Mouse (Mus musculus) midbrain, embryonic 12.5 days (tissue): Measurements from ENCODE around the gene Fut11. TPM values are rescaled to one million over a fixed set of nuclear protein-coding genes. Genes with fewer than 3 reads are reported as not detected.

Experiments
- ATAC-seq: fragments of 200-750 bp; cut with Nextera tagmentation; 2 replicates; pipeline ENCODE4 v1.8.0; 2017; ENCODE audit warnings: low read depth, moderate TSS enrichment, moderate library complexity; ENCODE audit not compliant: low FRiP score
- H3K27ac ChIP-seq: fragments of 300-500 bp; sonication (generic); replicated peaks from 2 replicates; pipeline ENCODE4 v1.5.1; 2016; ENCODE audit warnings: mild to moderate bottlenecking
- H3K27me3 ChIP-seq: fragments of 300-500 bp; sonication (generic); 2 replicates; pipeline ENCODE4 v1.6.1; 2016; ENCODE audit warnings: mild to moderate bottlenecking
- H3K36me3 ChIP-seq: fragments of 300-500 bp; sonication (generic); 2 replicates; pipeline ENCODE4 v1.6.1; 2016
- H3K4me1 ChIP-seq: fragments of 300-500 bp; sonication (generic); 2 replicates; pipeline ENCODE4 v1.6.1; 2016
- H3K4me2 ChIP-seq: fragments of 300-500 bp; sonication (generic); replicated peaks from 2 replicates; pipeline ENCODE4 v1.6.1; 2016; ENCODE audit warnings: mild to moderate bottlenecking, moderate library complexity
- H3K4me3 ChIP-seq: fragments of 300-500 bp; sonication (generic); 2 replicates; pipeline ENCODE4 v1.5.1; 2016; ENCODE audit warnings: mild to moderate bottlenecking
- H3K9ac ChIP-seq: fragments of 300-500 bp; sonication (generic); replicated peaks from 2 replicates; pipeline ENCODE4 v1.6.1; 2016; ENCODE audit warnings: mild to moderate bottlenecking, moderate library complexity
- H3K9me3 ChIP-seq: fragments of 300-500 bp; sonication (generic); 2 replicates; pipeline ENCODE4 v1.6.1; 2016; ENCODE audit warnings: mild to moderate bottlenecking
- WGBS: fragments of 180-500 bp; shearing (Covaris S2); methylation state at CpG from one replicate; pipeline ENCODE4 v1.1.7; 2016; 5-methylcytosine and 5-hydroxymethylcytosine counted together
- polyA plus RNA-seq: library from polyadenylated mRNA; unstranded; fragments of >200 nt; fragmentation: Nextera tagmentation; extraction: Ambion mirVana; gene quantifications from 2 replicates; pipeline ENCODE4 v1.2.1, GENCODE M21; 2016

The Fut11 gene
- 26.8 and 27.0 TPM in 2 replicates for polyA plus RNA-seq

- no peaks in the 10 kb centered on the region for H3K9me3 ChIP-seq
- peak within 1 kb of the TSS; percentile 91 for H3K9ac ChIP-seq
- peaks cover 45% of the 10 kb centered on the region for H3K4me1 ChIP-seq
- WGBS = under 1% methylated on average over 111 of the region's 111 CpGs
- no peaks in the 10 kb centered on the region for H3K27me3 ChIP-seq
- H3K27ac ChIP-seq = peak within 1 kb of the TSS; percentile 97
- peak within 1 kb of the TSS; percentile 90 for H3K4me3 ChIP-seq
- ATAC-seq = peak; percentile 94
- peaks cover 43% of the 10 kb centered on the region for H3K36me3 ChIP-seq
- peak within 1 kb of the TSS; percentile 87 for H3K4me2 ChIP-seq
These were observed at the start of gene Fut11 for GRCm38 (mm10) chr14:20694884-20695760. Gene Fut11, plus strand, starts transcription at chr14:20694968.

GRCm38 (mm10) chr14:20645547-20645946 lies 49.2 kb upstream of the Fut11 start:
- H3K27ac ChIP-seq = no peak overlapping the region
- WGBS = 32% methylated on average over 3 of the region's 3 CpGs
- H3K4me3 ChIP-seq = no peak overlapping the region
- H3K9ac ChIP-seq = no peak overlapping the region
- 0 out of 2 replicates have a peak, but pooled peaks cover 8% of the 10 kb centered on the region for H3K4me1 ChIP-seq
- H3K27me3 ChIP-seq = no peaks in the 10 kb centered on the region
- no peaks in the 10 kb centered on the region for H3K9me3 ChIP-seq
- ATAC-seq = no peak
- no peaks in the 10 kb centered on the region for H3K36me3 ChIP-seq
- no peak overlapping the region for H3K4me2 ChIP-seq

GRCm38 (mm10) chr14:20646381-20646780 lies 48.4 kb upstream of the Fut11 start:
- Histone ChIP-seq H3K9me3 (no peaks in the 10 kb centered on the region), H3K27me3 (no peaks in the 10 kb centered on the region), H3K9ac (no peak overlapping the region), H3K4me2 (no peak overlapping the region), H3K4me1 (0 out of 2 replicates have a peak, but pooled peaks cover 8% of the 10 kb centered on the region), H3K4me3 (no peak overlapping the region), H3K36me3 (no peaks in the 10 kb centered on the region), H3K27ac (no peak overlapping the region)
- ATAC-seq = no peak

- Histone ChIP-seq H3K36me3 (no peaks in the 10 kb centered on the region), H3K4me3 (no peak overlapping the region), H3K27ac (no peak overlapping the region), H3K4me1 (no peaks in the 10 kb centered on the region), H3K9ac (no peak overlapping the region), H3K27me3 (no peaks in the 10 kb centered on the region), H3K4me2 (no peak overlapping the region), H3K9me3 (no peaks in the 10 kb centered on the region)
- no peak for ATAC-seq
- WGBS = 75% methylated on average over 2 of the region's 2 CpGs
These were observed 43.8 kb upstream of the Fut11 start for GRCm38 (mm10) chr14:20651000-20651399.

GRCm38 (mm10) chr14:20651722-20652256 lies 43.0 kb upstream of the Fut11 start:
- Histone ChIP-seq H3K4me1 (no peaks in the 10 kb centered on the region), H3K4me2 (no peak overlapping the region), H3K4me3 (no peak overlapping the region), H3K9ac (no peak overlapping the region), H3K27ac (no peak overlapping the region), H3K36me3 (no peaks in the 10 kb centered on the region), H3K27me3 (no peaks in the 10 kb centered on the region; the same call in 1 of the 2 replicates), H3K9me3 (no peaks in the 10 kb centered on the region)
- ATAC-seq = no peak
- 68% methylated on average over 4 of the region's 4 CpGs for WGBS

- no peak for ATAC-seq
- no peak overlapping the region for H3K27ac ChIP-seq
- H3K9me3 ChIP-seq = no peaks in the 10 kb centered on the region
- no peak overlapping the region for H3K4me2 ChIP-seq
- H3K9ac ChIP-seq = no peak overlapping the region
- no peaks in the 10 kb centered on the region; the same call in 1 of the 2 replicates for H3K27me3 ChIP-seq
- H3K36me3 ChIP-seq = no peaks in the 10 kb centered on the region
- WGBS = 84% methylated on average over 9 of the region's 9 CpGs
- no peaks in the 10 kb centered on the region for H3K4me1 ChIP-seq
- no peak overlapping the region for H3K4me3 ChIP-seq
These were observed 39.9 kb upstream of the Fut11 start for GRCm38 (mm10) chr14:20654690-20655421.

- Histone ChIP-seq H3K9ac (no peak overlapping the region), H3K36me3 (no peaks in the 10 kb centered on the region), H3K9me3 (no peaks in the 10 kb centered on the region), H3K4me3 (no peak overlapping the region), H3K27me3 (no peaks in the 10 kb centered on the region; the same call in 1 of the 2 replicates), H3K4me1 (peaks cover 3% of the 10 kb centered on the region; the same call in 1 of the 2 replicates), H3K4me2 (no peak overlapping the region), H3K27ac (no peak overlapping the region)
- WGBS = 81% methylated on average over 9 of the region's 9 CpGs
- no peak for ATAC-seq
These were observed 39.0 kb upstream of the Fut11 start for GRCm38 (mm10) chr14:20655731-20656130.

- Histone ChIP-seq H3K4me1 (peaks cover 4% of the 10 kb centered on the region), H3K9me3 (no peaks in the 10 kb centered on the region), H3K27ac (no peak within 1 kb of the TSS), H3K4me2 (no peak within 1 kb of the TSS), H3K9ac (no peak within 1 kb of the TSS), H3K36me3 (no peaks in the 10 kb centered on the region), H3K4me3 (no peak within 1 kb of the TSS), H3K27me3 (no peaks in the 10 kb centered on the region; the same call in 1 of the 2 replicates)
- 35% methylated on average over 11 of the region's 11 CpGs for WGBS
- no peak for ATAC-seq
These were observed 38.4 kb upstream of the Fut11 start, which contains the start of gene Myoz1 for GRCm38 (mm10) chr14:20656361-20656760. Gene Myoz1, minus strand, starts transcription at chr14:20656540.

- ATAC-seq = no peak
- Histone ChIP-seq H3K27me3 (peaks cover 18% of the 10 kb centered on the region), H3K4me2 (no peak overlapping the region), H3K4me1 (peaks cover 14% of the 10 kb centered on the region), H3K27ac (no peak overlapping the region), H3K9me3 (no peaks in the 10 kb centered on the region), H3K9ac (no peak overlapping the region), H3K4me3 (no peak overlapping the region), H3K36me3 (no peaks in the 10 kb centered on the region)
These were observed 36.4 kb upstream of the Fut11 start for GRCm38 (mm10) chr14:20658326-20658725.

- no peaks in the 10 kb centered on the region for H3K36me3 ChIP-seq
- no peak for ATAC-seq
- no peak overlapping the region for H3K4me2 ChIP-seq
- H3K4me1 ChIP-seq = peaks cover 14% of the 10 kb centered on the region
- H3K27me3 ChIP-seq = peaks cover 24% of the 10 kb centered on the region
- H3K9ac ChIP-seq = no peak overlapping the region
- H3K9me3 ChIP-seq = no peaks in the 10 kb centered on the region
- H3K27ac ChIP-seq = no peak overlapping the region
- WGBS = 90% methylated on average over 6 of the region's 6 CpGs
- no peak overlapping the region for H3K4me3 ChIP-seq
These were observed 35.9 kb upstream of the Fut11 start for GRCm38 (mm10) chr14:20658902-20659301.

- H3K27me3 ChIP-seq = peaks cover 31% of the 10 kb centered on the region
- H3K9me3 ChIP-seq = no peaks in the 10 kb centered on the region
- H3K9ac ChIP-seq = no peak overlapping the region
- ATAC-seq = no peak
- H3K36me3 ChIP-seq = no peaks in the 10 kb centered on the region
- WGBS = 97% methylated on average over 7 of the region's 7 CpGs
- no peak overlapping the region for H3K4me3 ChIP-seq
- no peak overlapping the region for H3K27ac ChIP-seq
- H3K4me1 ChIP-seq = peaks cover 19% of the 10 kb centered on the region
- no peak overlapping the region for H3K4me2 ChIP-seq
These were observed 35.1 kb upstream of the Fut11 start for GRCm38 (mm10) chr14:20659687-20660086.
